Mouse (Mus musculus) gastrocnemius, postnatal 10 days (tissue): ENCODE results near the gene Kcna1. TPM values are rescaled to one million over a fixed set of nuclear protein-coding genes. Genes with fewer than 3 reads are reported as not detected.

Source experiments
- DNase-seq: peaks from one replicate; pipeline ENCODE4 v3.0.0; 2021; ENCODE audit warnings: mixed read lengths
- long read RNA-seq, 2 experiments: library from polyadenylated mRNA; stranded (forward); transcript quantifications; one replicate each; pipeline ENCODE4 v2.0.0; 2021
- total RNA-seq, 2 experiments: library from RNA; stranded (reverse); gene quantifications; 2 replicates each; pipeline ENCODE4 v1.2.3; 2021

The Kcna1 gene
- total RNA-seq = 1 to 10 TPM; 6.3 to 7.9 TPM
- long read RNA-seq, experiment 1, full-length matches to known transcripts = 5 of 5 reads
- long read RNA-seq, experiment 1, partial matches to known transcripts = 0 of 5 reads
- long read RNA-seq, experiment 1, other reads (novel, unspliced or antisense) = 0 of 5 reads
- long read RNA-seq, experiment 2, full-length matches to known transcripts = 2 of 2 reads
- long read RNA-seq, experiment 2, partial matches to known transcripts = 0 of 2 reads
- long read RNA-seq, experiment 2, other reads (novel, unspliced or antisense) = 0 of 2 reads

GRCm38 (mm10) chr6:126646381-126646780 lies at the start of gene Kcna1:
Gene Kcna1 (minus strand): TSS chr6:126646384.
- DNase-seq = no peak

- DNase-seq = no peak
Measured at GRCm38 (mm10) chr6:126687120-126687519, 40.9 kb upstream of the Kcna1 start.

GRCm38 (mm10) chr6:126685135-126685534 lies 39.0 kb upstream of the Kcna1 start:
- DNase-seq = no peak

- no peak for DNase-seq
Measured at GRCm38 (mm10) chr6:126678961-126679360, 32.8 kb upstream of the Kcna1 start.

GRCm38 (mm10) chr6:126667001-126667400 lies 20.8 kb upstream of the Kcna1 start:
- no peak for DNase-seq

- no peak for DNase-seq
Measured at GRCm38 (mm10) chr6:126666091-126666490, 19.9 kb upstream of the Kcna1 start.

GRCm38 (mm10) chr6:126664569-126664968 lies 18.4 kb upstream of the Kcna1 start:
- DNase-seq = no peak

GRCm38 (mm10) chr6:126657646-126658394 lies 11.6 kb upstream of the Kcna1 start:
- no peak for DNase-seq

GRCm38 (mm10) chr6:126653561-126653960 lies 7.4 kb upstream of the Kcna1 start:
- no peak for DNase-seq

- DNase-seq = no peak
Measured at GRCm38 (mm10) chr6:126645644-126646358, 383 bp downstream of the Kcna1 start.

- no peak for DNase-seq
Measured at GRCm38 (mm10) chr6:126645044-126645541, 1.1 kb downstream of the Kcna1 start.

GRCm38 (mm10) chr6:126644181-126645043 lies 1.8 kb downstream of the Kcna1 start:
- DNase-seq = peak; percentile 19

- DNase-seq = no peak
Measured at GRCm38 (mm10) chr6:126643341-126644055, 2.7 kb downstream of the Kcna1 start.

- peak; percentile 9 for DNase-seq
Measured at GRCm38 (mm10) chr6:126642856-126643321, 3.3 kb downstream of the Kcna1 start.

GRCm38 (mm10) chr6:126628451-126628850 lies 17.7 kb downstream of the Kcna1 start:
- no peak for DNase-seq

- no peak for DNase-seq
Measured at GRCm38 (mm10) chr6:126618455-126618854, 27.7 kb downstream of the Kcna1 start.

- DNase-seq = no peak
Measured at GRCm38 (mm10) chr6:126610746-126611145, 35.4 kb downstream of the Kcna1 start.

- no peak for DNase-seq
Measured at GRCm38 (mm10) chr6:126609193-126609947, 36.8 kb downstream of the Kcna1 start.

GRCm38 (mm10) chr6:126601843-126602326 lies 44.3 kb downstream of the Kcna1 start:
- DNase-seq = no peak
